Mouse (Mus musculus) midbrain, embryonic 14.5 days (tissue): ENCODE results near the gene Dcaf1. TPM values are rescaled to one million over a fixed set of nuclear protein-coding genes. Genes with fewer than 3 reads are reported as not detected.

Experiments used
- ATAC-seq: fragments of 200-750 bp; cut with Nextera tagmentation; 2 replicates; pipeline ENCODE4 v1.8.0; 2017; ENCODE audit warnings: moderate number of reproducible peaks, moderate library complexity; ENCODE audit not compliant: low FRiP score, low TSS enrichment
- DNase-seq: peaks from one replicate; pipeline ENCODE4 v3.0.0-alpha.2; 2015
- H3K27ac ChIP-seq: fragments of 300-500 bp; sonication (generic); replicated peaks from 2 replicates; pipeline ENCODE4 v1.5.1; 2014; ENCODE audit warnings: mild to moderate bottlenecking, low read depth, low read length, moderate library complexity
- H3K27me3 ChIP-seq: fragments of 300-500 bp; sonication (generic); 2 replicates; pipeline ENCODE4 v1.6.1; 2014; ENCODE audit warnings: low read length, control low read depth, mixed read lengths; ENCODE audit not compliant: control insufficient read depth, insufficient read depth
- H3K36me3 ChIP-seq: fragments of 300-500 bp; sonication (generic); 2 replicates; pipeline ENCODE4 v1.6.1; 2014; ENCODE audit warnings: low read length, control low read depth; ENCODE audit not compliant: control insufficient read depth, insufficient read depth
- H3K4me1 ChIP-seq: fragments of 300-500 bp; sonication (generic); 2 replicates; pipeline ENCODE4 v1.6.1; 2014; ENCODE audit warnings: mild to moderate bottlenecking, antibody characterized with exemption, low read length, control low read depth; ENCODE audit not compliant: control insufficient read depth, insufficient read depth
- H3K4me2 ChIP-seq: fragments of 300-500 bp; sonication (generic); 2 replicates; pipeline ENCODE4 v1.6.1; 2014; ENCODE audit warnings: mild to moderate bottlenecking, low read length, moderate library complexity
- H3K4me3 ChIP-seq: fragments of 300-500 bp; sonication (generic); replicated peaks from 2 replicates; pipeline ENCODE4 v1.5.1; 2014; ENCODE audit warnings: low read depth, low read length
- H3K9ac ChIP-seq: fragments of 300-500 bp; sonication (generic); replicated peaks from 2 replicates; pipeline ENCODE4 v1.6.1; 2014; ENCODE audit warnings: mild to moderate bottlenecking, low read length, moderate library complexity
- H3K9me3 ChIP-seq: fragments of 300-500 bp; sonication (generic); 2 replicates; pipeline ENCODE4 v1.6.1; 2016; ENCODE audit warnings: low read length, control low read depth, mixed read lengths; ENCODE audit not compliant: control insufficient read depth
- WGBS: fragments of 180-500 bp; shearing (Covaris S2); extraction: QIAGEN DNeasy Blood & Tissue Kit; methylation state at CpG from one replicate; pipeline ENCODE4 v1.1.7; 2014; 5-methylcytosine and 5-hydroxymethylcytosine counted together
- polyA plus RNA-seq: library from polyadenylated mRNA; unstranded; fragments of >200 nt; fragmentation: Nextera tagmentation; extraction: Ambion mirVana; gene quantifications from 2 replicates; pipeline ENCODE4 v1.2.1, GENCODE M21; 2014

Gene Dcaf1
- polyA plus RNA-seq, 1 experiment from 2014 or later = 22.3 TPM

GRCm38 (mm10) chr9:106840569-106840968 lies 18.9 kb downstream of the Dcaf1 start:
- H3K27me3 ChIP-seq = no peaks in the 10 kb centered on the region
- H3K9ac ChIP-seq = no peak overlapping the region
- no peak overlapping the region for H3K4me2 ChIP-seq
- 100% methylated on average over 1 of the region's 1 CpGs for WGBS
- H3K4me3 ChIP-seq = no peak overlapping the region
- no peak overlapping the region for H3K27ac ChIP-seq
- H3K36me3 ChIP-seq = peaks cover 75% of the 10 kb centered on the region
- ATAC-seq (no peak), DNase-seq (peak; percentile 16)
- no peaks in the 10 kb centered on the region for H3K9me3 ChIP-seq
- no peaks in the 10 kb centered on the region for H3K4me1 ChIP-seq

- Histone ChIP-seq H3K27ac (no peak overlapping the region), H3K9me3 (no peaks in the 10 kb centered on the region), H3K9ac (no peak overlapping the region), H3K4me3 (no peak overlapping the region), H3K4me2 (no peak overlapping the region), H3K4me1 (no peaks in the 10 kb centered on the region), H3K27me3 (no peaks in the 10 kb centered on the region), H3K36me3 (peaks cover 72% of the 10 kb centered on the region)
- no peak for DNase-seq
- ATAC-seq = no peak
- 95% methylated on average over 6 of the region's 6 CpGs for WGBS
Measured at GRCm38 (mm10) chr9:106842800-106843199, 21.1 kb downstream of the Dcaf1 start.

- Histone ChIP-seq H3K36me3 (peaks cover 91% of the 10 kb centered on the region), H3K27ac (no peak overlapping the region), H3K9me3 (no peaks in the 10 kb centered on the region), H3K4me2 (no peak overlapping the region), H3K9ac (no peak overlapping the region), H3K27me3 (no peaks in the 10 kb centered on the region), H3K4me1 (no peaks in the 10 kb centered on the region), H3K4me3 (no peak overlapping the region)
- ATAC-seq (no peak), DNase-seq (no peak)
- WGBS = 90% methylated on average over 3 of the region's 3 CpGs
Measured at GRCm38 (mm10) chr9:106856664-106857063, 35.0 kb downstream of the Dcaf1 start.

GRCm38 (mm10) chr9:106858036-106858435 lies 36.4 kb downstream of the Dcaf1 start:
- H3K27me3 ChIP-seq = no peaks in the 10 kb centered on the region
- H3K4me3 ChIP-seq = no peak overlapping the region
- WGBS = 94% methylated on average over 11 of the region's 11 CpGs
- no peaks in the 10 kb centered on the region for H3K9me3 ChIP-seq
- no peak overlapping the region for H3K4me2 ChIP-seq
- DNase-seq = no peak
- no peaks in the 10 kb centered on the region for H3K4me1 ChIP-seq
- peaks cover 86% of the 10 kb centered on the region for H3K36me3 ChIP-seq
- no peak overlapping the region for H3K9ac ChIP-seq
- ATAC-seq = no peak
- H3K27ac ChIP-seq = no peak overlapping the region

GRCm38 (mm10) chr9:106874216-106874615 lies 52.5 kb downstream of the Dcaf1 start:
- H3K9ac ChIP-seq = no peak overlapping the region

GRCm38 (mm10) chr9:106876666-106877065 lies 55.0 kb downstream of the Dcaf1 start:
- DNase-seq (no peak), ATAC-seq (no peak)
- Histone ChIP-seq H3K4me3 (no peak overlapping the region), H3K4me1 (no peaks in the 10 kb centered on the region), H3K27me3 (no peaks in the 10 kb centered on the region), H3K9me3 (no peaks in the 10 kb centered on the region), H3K9ac (no peak overlapping the region), H3K4me2 (no peak overlapping the region), H3K27ac (no peak overlapping the region), H3K36me3 (peaks cover 83% of the 10 kb centered on the region)
- WGBS = 96% methylated on average over 3 of the region's 3 CpGs

More at GRCm38 (mm10) chr9:106874216-106874615, 52.5 kb downstream of the Dcaf1 start:
- Histone ChIP-seq H3K4me1 (no peaks in the 10 kb centered on the region), H3K4me3 (no peak overlapping the region), H3K36me3 (peaks cover 69% of the 10 kb centered on the region), H3K4me2 (no peak overlapping the region), H3K27ac (no peak overlapping the region), H3K9me3 (no peaks in the 10 kb centered on the region), H3K27me3 (no peaks in the 10 kb centered on the region)
- 84% methylated on average over 5 of the region's 5 CpGs for WGBS
- no peak for ATAC-seq
- no peak for DNase-seq

- Histone ChIP-seq H3K4me1 (peaks cover 24% of the 10 kb centered on the region), H3K4me3 (no peak overlapping the region), H3K9me3 (no peaks in the 10 kb centered on the region), H3K27me3 (no peaks in the 10 kb centered on the region), H3K36me3 (peaks cover 92% of the 10 kb centered on the region), H3K4me2 (no peak overlapping the region), H3K27ac (no peak overlapping the region; the same call in 1 of the 2 replicates), H3K9ac (no peak overlapping the region)
- WGBS = 43% methylated on average over 4 of the region's 4 CpGs
- ATAC-seq (no peak), DNase-seq (no peak)
Measured at GRCm38 (mm10) chr9:106879471-106879870, 57.8 kb downstream of the Dcaf1 start.

GRCm38 (mm10) chr9:106881071-106881755 lies 59.5 kb downstream of the Dcaf1 start:
- no peaks in the 10 kb centered on the region for H3K27me3 ChIP-seq
- no peaks in the 10 kb centered on the region for H3K9me3 ChIP-seq
- no peak overlapping the region; the same call in 1 of the 2 replicates for H3K9ac ChIP-seq
- no peak for ATAC-seq
- 0 out of 2 replicates have a peak overlapping the region, but pooled peaks have one; percentile 2 for H3K4me3 ChIP-seq
- H3K36me3 ChIP-seq = peaks cover 86% of the 10 kb centered on the region
- 0 out of 2 replicates have a peak overlapping the region, but pooled peaks have one; percentile 8 for H3K4me2 ChIP-seq
- H3K27ac ChIP-seq = no peak overlapping the region
- 54% methylated on average over 4 of the region's 4 CpGs for WGBS
- peaks cover 36% of the 10 kb centered on the region for H3K4me1 ChIP-seq
- no peak for DNase-seq

GRCm38 (mm10) chr9:106882176-106882575 lies 60.5 kb downstream of the Dcaf1 start:
- Histone ChIP-seq H3K27me3 (no peaks in the 10 kb centered on the region), H3K9ac (no peak overlapping the region), H3K4me1 (peaks cover 36% of the 10 kb centered on the region), H3K4me3 (no peak overlapping the region), H3K36me3 (peaks cover 77% of the 10 kb centered on the region), H3K9me3 (no peaks in the 10 kb centered on the region), H3K4me2 (peak overlapping the region; percentile 99; the same call in 1 of the 2 replicates), H3K27ac (no peak overlapping the region)
- no peak for DNase-seq
- no peak for ATAC-seq
- 71% methylated on average over 4 of the region's 4 CpGs for WGBS
